Mouse (Mus musculus) skeletal muscle tissue, adult 2 months (tissue): ENCODE results near the gene Cyth3.

Experiments used
- DNase-seq: peaks from one replicate; pipeline ENCODE4 v3.0.0-alpha.2; 2012; ENCODE audit warnings: low read depth, low spot score

The Cyth3 gene

DNA sequence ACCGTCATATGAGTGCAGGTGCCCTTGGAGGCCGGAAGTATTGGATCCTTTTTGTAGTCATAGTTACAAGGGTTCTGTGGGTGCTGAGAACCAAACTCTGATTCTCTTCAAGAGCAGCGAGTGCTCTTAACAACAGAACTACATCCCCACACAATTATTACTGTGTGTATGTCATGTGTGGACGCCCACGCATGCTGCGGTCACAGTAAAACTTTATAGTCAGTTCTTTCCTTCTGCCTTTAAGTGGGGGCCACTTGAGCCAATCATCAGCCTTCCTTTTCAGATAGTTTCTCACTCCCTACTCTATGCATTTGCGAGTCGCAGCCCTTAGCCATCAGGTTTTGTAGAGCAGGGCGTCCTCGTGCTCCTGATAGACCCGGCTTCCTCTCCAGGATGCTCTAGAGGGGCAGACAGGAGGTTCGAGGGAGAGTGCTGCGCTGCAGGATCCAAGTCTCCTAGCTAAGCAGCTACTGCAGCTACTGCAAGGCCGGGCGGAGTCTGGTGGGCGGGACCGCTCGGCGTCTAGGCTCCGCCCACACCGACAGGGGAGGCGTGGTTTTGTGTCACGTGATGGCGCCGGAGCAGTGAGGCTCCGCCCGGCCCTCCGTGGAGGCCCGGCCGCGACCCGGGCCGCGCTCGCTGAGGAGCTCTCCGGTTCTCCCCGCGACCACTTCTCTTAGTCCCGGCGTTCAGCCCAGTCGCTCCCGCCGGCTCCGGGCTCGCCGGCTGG is at the start of gene Cyth3:
Gene Cyth3 (plus strand): TSS at position 555 of the 730 bp plus-strand sequence.
- DNase-seq = peak; percentile 92

- DNase-seq = no peak
These were observed 49.2 kb upstream of the Cyth3 start for GRCm38 (mm10) chr5:143573067-143573466.

DNA sequence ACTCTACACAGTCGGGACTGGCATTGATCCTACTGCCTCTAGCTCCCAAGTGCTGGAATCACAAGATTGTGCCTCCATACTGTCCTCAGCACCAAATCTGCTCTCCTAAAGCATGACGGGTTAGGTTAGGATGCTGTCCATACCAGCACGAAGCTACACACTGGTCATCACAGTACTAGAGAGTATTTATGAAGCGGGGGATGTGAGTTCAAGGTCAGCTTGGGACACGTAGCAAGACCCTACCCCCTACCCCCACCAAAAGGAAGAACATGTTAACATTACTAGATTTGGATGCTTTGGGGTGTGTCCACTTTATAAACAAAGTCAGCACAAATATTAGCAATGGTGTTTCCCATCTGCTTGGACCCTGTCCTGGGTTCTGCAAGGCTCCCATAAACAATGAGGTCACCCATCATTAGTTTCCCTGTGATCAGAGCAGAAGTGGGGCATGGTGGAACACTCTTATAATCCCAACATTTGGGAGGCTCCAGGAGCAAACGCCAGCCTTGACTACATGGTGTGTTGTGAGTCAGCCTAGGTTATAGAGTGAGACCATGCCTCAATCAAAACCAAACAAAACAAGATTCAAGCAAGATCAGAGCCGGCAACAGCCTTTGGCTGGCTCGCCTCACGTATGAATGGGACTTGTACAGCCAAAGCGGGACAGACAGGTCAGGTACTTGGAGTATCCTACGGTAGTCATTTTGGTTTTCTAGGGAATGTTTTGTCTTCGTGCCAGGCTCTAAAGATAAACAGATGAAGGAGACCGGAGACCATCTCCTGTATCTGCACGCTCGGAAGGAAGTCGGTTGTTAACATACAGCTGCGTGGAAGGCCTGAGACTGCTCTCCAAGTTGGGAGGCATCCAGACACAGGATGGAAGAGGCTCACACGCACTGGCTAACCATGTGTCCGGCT is 47.7 kb upstream of the Cyth3 start:
- no peak for DNase-seq

GRCm38 (mm10) chr5:143579537-143580203 is 42.6 kb upstream of the Cyth3 start:
- no peak for DNase-seq

DNA sequence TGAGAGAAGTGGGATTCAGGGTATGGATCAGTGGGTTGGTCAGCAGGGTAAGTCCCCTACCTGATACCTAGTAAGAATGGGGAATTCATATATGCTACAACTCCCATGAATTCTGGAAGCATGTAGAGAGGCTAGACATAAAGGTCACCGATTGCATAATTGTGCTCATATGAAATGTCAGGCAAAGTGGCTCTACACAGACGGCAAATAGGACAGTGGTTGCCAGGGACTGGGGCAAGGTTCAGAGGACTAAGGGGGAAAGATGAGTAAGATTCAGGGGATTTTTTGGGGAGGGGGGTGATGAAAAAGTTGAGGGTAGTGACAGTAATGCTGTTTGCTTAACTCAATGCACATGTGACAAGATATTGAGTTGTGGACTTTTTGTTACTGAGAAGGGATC is 41.3 kb upstream of the Cyth3 start:
- DNase-seq = no peak

DNA sequence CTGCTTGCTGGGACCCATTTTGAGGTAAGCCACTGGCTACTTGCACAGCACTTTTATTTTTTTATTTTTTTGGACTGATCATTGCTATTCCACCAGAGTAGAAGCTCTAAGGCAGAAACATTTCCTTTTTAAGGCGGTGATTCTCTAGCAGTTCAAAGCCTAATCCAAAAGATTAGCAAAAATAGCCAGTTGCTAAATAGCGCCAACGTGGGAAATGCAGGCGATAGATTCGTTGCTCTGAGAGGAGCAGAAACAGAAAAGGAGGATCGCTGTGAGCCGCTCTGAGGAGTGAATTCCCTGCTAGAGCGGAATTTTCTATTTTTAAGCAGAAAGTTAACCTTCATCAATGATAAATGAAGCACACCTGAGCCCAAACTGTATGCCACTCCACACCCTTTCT is 40.4 kb upstream of the Cyth3 start:
- DNase-seq = no peak

DNA sequence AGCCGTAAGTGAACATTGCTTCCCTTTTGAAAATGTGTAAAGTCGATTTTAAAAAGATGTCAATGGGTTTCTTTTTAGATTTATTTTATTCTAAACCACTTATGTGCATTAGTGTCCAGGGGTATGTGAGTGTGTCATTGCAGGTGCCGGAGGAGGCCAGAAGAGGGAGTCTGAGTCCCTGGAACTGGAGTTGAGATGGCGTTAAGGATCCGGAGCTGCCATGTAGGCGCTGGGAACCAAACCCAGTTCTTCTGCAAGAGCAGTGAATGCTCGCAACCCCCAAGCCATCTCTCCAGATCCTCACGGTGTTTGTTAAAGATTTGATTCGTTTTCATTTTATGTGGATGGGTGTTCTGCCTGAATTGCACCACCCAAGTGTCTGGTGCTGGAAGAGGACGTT is 39.2 kb upstream of the Cyth3 start:
- DNase-seq = no peak

GRCm38 (mm10) chr5:143584982-143585381 is 37.3 kb upstream of the Cyth3 start:
- peak; percentile 79 for DNase-seq

DNA sequence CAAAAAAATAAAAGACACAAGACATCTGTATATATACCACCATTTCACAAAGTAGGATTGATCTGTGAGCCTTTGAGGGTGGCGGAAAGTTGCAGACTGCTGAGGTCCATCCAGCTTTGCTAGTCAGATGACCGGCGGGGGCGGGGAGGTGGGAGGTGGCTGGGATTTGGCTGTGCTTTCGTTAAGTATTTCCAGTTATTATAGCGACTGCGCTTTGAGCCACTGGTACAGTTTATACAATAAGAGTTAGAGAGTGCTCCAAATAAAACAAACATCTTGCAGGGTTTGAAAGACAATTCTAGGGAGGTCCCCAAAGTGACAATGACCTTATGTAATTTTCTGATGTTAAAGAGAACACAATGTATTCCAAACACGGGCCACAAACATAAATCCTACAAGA is 35.9 kb upstream of the Cyth3 start:
- no peak for DNase-seq

DNA sequence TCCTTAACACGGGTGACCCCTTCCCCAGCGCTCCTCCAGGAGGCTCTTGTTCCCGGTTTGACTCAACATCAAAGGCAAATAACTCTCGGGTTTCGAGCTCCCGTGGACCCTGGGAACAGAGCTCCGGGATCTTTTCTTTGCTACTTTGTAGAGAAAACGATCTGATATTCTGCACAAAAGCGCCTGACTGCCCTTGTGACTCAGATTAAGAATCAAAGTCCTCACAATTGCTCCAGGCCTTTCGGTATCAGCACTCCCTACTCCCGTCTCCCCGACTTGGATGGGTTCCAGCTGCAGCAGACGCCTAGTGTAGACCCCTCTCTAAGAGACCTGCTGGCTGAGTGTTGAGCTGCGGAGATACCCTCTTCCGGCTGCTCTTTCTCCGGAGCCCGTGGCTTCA is 33.1 kb upstream of the Cyth3 start:
- DNase-seq = no peak

DNA sequence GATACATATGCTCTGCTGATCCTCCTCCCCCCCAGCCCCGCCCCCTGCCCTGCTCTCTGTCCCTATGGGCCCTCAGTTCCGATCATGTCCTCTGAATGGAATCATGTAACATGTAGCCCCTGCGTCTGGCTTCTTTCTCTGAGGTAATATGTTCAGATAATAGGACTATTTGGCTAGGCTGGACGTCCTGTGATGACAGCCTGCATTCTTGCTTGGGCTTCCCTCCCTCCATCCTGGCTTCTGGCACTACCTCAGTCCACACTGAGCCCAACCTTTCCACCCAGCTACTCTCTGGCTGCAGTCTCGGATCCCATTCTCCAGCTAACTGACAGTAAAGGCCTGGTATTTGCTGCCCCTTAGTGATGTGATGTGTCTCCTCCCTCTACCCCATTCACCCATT is 29.3 kb upstream of the Cyth3 start:
- DNase-seq = no peak

GRCm38 (mm10) chr5:143593563-143594146 is 28.6 kb upstream of the Cyth3 start:
- no peak for DNase-seq

DNA sequence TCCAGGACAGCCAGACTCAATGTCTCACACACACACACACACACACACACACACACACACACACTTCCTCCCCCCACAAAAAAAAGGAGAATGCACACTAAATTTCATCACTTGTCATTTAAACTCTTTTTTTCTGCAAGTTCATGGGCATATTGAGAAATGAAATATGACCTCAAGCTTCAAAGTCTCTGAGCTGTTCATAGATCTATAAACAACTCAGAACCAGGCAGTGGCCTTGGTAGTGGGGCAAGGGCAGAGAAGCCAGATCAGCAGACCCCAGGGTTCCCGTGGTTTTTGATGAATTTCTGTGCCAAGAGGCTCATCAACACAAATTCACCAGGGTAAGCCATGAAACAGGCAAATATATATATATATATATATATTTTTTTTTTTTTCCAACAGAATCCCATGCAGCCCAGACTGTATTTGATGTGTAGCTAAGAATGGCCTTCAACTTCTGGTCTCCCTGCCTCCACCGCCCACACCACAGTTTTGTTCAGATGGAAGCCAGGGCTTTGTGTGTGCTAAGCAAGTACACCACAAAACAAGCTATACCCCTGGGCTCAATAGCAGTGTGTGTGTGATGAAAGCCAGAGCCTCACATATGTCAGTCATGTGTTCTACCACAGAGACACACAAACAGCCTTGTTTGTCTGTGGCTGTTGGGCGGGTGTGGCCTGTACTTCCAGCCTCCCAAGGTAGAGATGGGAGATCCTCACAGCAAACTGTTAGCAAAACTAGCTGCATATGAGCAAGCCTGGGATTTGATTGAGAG is 27.8 kb upstream of the Cyth3 start:
- DNase-seq = no peak

DNA sequence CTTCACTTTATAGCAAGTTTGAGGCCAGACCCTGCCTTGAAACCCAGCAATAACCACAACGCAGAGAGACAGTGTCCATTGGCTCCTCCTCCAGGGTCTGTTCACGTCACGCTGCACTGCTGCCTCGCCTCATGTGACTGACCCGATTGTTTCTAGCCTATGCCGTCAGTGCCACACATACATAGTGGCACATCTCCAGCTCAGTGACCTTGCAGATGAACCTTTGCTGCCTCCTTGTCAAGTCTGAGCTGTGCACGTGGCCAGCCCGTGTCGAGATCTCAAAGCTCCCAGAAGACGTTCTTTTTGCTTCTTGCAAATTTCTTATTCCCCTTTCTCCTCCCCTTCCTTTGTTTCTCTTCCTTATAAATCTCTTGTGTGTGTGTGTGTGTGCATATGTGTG is 20.2 kb upstream of the Cyth3 start:
- no peak for DNase-seq

DNA sequence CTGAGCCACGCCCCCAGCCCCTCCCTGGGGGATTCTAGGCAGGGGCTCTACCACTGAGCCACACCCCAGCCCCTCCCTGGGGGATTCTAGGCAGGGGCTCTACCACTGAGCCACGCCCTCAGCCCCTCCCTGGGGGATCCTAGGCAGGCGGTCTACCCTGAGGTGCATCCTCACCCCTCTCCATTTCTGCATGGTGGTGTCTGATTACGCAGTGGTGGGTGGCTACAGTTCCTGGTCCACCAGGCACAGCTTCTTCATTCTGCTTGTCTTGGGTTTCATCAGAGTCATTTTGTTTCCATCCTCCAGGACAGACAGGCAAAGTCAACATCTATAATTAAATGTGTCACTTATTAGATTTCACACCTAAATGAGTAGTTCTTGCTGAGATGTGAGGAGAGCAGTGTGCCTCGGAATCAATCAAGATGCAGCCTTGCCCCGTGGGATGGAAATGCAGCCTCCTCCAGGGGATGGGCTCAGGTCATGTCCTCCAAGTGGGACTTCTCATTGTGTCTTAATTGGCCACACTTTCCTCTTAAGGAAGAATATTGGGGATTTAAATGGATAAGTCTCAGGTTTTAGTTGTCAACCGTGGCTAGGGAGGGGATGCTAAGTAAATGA is 18.0 kb upstream of the Cyth3 start:
- no peak for DNase-seq

DNA sequence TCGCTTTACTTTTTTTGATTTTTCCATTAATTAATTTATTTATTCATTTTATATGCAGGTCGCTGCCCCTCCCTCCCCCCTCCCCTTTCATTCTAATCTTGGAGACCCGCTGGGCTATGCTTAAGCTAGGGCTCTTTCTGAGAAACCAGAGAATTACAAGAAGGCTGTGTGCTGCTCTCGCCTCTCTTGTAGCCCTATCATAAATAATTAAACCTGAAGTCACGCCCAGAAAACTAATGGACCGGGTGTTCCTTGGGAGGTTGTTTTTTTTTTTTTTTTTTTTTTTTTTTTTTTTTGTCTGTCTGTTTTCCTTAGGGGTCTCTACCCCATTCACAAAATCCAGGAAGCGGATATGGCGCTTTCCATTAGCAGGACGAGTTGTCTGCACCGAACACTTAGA is 15.5 kb upstream of the Cyth3 start:
- no peak for DNase-seq

- DNase-seq = no peak
These were observed 14.1 kb upstream of the Cyth3 start for GRCm38 (mm10) chr5:143608175-143608574.

DNA sequence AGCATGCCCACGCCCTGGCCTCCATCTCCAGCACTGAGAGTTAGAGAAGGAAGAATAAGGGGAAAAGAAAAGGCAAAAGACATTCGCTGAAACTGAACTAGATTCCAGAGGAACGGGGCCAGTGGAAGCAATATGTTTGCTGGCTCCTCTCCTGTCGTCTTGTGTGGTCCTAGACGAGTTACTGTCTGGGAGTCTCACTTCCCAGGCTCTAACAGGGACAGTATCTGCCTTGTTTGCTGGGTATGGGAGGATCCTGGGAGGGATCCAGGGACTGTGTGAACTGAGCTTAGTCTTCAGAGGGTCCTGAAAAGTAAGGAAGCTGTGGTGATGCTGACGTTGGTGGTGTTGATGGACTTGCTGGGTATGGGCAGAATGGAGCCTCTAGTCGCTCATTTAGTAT is 10.3 kb upstream of the Cyth3 start:
- DNase-seq = no peak

- no peak for DNase-seq
These were observed 9.0 kb upstream of the Cyth3 start for GRCm38 (mm10) chr5:143613265-143613664.

DNA sequence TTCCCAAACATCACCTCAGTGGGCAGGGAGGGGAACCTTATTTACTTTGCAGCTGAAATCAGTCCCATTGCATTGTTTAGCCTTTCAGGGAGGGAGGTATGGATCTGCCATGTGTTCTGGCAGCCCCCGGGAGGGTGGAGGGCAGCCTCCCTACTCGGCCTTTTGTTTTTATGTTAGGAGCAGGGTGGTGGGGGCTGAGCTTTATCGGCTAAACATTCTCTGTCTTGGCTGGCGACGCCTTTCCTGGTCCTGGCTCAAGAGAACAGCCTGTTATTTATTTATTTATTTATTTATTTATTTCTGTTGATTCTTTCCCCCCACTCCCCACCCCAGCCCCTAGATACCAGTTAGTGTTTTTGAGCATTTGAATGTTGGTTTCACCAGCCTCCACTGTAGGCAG is 7.7 kb upstream of the Cyth3 start:
- DNase-seq = no peak

GRCm38 (mm10) chr5:143615353-143615752 is 6.9 kb upstream of the Cyth3 start:
- no peak for DNase-seq
